Mouse (Mus musculus): Measurements from ENCODE around the gene Rnf157.
"Not testable (repeated sequence)": the region's sequence is repeated elsewhere in the genome, so short reads cannot be mapped to it uniquely, and the experiment has no call there.

The Rnf157 gene

DNA sequence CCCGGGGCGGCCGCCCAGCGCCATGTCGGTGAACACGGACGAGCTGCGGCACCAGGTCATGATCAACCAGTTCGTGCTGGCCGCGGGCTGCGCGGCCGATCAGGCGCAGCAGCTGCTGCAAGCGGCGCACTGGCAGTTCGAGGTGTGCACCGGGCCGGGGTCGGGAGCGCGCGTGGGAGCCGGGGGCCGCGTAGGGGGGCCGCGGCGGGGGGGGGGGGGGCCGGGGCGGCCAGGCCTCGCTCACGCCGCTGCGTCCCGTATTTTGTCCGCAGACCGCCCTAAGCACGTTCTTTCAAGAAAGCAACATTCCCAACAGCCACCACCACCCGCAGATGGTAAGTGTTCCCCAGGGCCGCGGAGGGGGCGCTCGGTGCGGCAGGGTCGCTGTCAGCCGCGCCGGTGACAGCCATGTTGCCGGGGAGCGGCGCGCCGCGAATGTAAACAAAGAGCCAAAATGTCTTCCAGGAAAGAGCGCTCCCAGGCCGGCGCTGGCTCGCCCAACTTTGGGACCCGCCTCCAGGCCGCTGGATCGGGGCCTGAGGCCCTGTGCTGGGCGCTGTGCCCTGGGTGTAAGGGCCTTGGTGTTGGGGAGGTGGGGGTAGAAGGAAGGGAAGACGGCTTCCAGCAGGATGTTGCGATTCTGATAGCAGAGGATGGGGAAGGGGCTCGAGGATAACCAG, 21.6 kb upstream of the Rnf157 start:
- DNase-seq (ENCODE audit: low spot score in 2 of 2), result peak; percentile 50 to 56

DNA sequence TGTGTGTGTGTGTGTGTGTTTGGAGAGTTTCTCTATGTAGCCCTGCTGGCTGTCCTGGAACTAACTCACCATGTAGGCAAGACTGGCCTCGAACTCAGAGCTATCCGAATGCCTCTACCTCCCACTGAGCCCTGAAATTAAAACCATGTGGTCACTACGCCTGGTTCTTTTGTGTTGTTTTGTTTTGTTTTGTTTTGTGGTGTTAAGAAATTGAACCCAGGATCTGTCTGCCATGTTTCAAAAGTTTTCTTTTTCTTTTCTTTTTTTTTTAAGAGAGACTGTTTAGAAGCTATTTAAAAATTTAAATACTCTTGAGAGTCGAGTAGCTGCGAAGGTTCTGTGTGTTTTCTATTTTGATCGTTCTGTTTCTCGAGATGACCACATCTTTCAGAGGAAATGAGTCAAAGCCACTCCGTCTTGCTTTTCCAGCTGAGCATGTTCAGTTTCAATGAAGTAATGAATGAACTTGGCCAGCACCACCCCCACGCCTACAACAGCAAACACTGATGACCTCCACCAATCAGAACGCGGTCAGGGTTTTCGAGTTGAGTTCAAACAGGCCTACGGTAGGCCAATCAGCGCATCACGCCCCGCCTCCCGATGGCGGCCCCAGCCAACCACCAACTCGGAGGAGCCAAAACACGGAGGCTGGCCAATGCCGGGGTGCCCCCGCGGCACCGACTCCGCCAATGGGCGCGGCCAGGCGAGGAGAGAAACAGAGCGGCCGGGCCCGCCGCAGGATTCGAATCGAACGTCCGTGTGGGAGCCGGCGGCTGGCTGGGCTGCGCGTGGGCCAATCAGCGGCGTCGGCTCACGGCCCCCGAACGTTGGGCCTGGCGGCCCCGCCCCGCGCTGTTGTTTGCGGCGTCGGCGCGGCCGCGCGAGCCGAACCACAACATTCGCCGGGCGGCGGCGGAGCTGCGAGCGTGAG, 20.8 kb upstream of the Rnf157 start, which contains the start of gene Ubald2:
TSS of gene Ubald2 (plus strand) at position 739 of the 931 bp plus-strand sequence.
- peak; percentile 99 for DNase-seq (ENCODE audit: low spot score in 2 of 2)

GRCm38 (mm10) chr11:116432593-116433355, 19.9 kb upstream of the Rnf157 start:
- peak; percentile 39 to 70 for DNase-seq (ENCODE audit: low spot score in 2 of 2)

DNA sequence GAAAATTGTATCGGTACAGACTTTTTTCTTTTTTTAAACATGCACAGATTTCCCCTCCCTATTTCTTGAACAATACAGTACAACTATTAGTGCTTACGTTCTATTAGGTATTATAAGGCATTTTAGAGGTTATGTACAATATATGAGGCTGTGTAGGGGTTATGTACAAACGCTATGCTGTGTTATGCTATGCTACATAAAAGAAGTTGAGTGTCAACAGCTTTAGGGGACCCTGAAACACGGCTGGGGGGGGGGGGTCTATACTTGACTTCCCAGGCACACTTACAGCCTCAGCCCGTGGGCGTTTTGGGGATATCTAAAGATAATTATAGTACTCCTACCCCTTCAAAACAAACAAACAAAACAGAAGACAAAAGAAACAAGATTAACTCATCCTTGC, 19.3 kb upstream of the Rnf157 start:
- DNase-seq (ENCODE audit: low spot score in 2 of 2), result no peak

DNA sequence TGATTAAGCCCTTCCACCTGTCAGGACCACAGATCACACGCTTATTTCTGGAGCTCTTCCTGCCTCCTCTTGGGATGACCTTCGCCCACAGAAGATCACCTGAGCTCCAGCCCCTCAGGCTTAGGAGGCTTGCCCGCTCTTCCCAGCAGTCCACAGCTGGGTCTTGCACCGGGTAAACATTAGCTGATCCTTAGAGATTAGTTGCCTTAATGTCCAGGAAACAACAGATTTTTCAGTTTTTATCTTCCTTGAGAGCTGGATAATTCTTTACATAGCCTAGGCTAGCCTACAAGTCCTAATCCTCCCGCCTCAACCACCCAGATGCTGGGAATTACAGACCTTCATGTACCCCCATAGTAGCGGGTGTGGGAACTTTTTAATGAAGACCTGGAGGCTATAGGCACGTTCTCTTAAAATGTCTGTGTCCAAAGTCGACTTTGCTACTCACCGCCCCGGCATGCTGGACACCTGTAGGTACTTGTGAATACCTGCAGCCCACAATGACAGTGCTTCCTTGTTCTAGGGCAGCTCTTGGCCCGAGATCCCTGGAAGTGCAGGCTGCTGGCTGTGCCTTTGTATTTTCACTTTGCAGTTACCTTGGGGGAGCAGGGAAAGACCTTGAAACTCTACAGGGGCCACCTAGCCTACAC, 18.7 kb upstream of the Rnf157 start:
- DNase-seq (ENCODE audit: low spot score in 2 of 2), result no peak

GRCm38 (mm10) chr11:116430723-116431427, 18.0 kb upstream of the Rnf157 start:
- DNase-seq (ENCODE audit: low spot score in 2 of 2), result no peak

- no peak for DNase-seq (ENCODE audit: low spot score in 2 of 2)
These were observed 17.2 kb upstream of the Rnf157 start for GRCm38 (mm10) chr11:116429862-116430613.

- DNase-seq (ENCODE audit: low spot score in 2 of 2), result no peak
These were observed 16.3 kb upstream of the Rnf157 start for GRCm38 (mm10) chr11:116428872-116429859.

DNA sequence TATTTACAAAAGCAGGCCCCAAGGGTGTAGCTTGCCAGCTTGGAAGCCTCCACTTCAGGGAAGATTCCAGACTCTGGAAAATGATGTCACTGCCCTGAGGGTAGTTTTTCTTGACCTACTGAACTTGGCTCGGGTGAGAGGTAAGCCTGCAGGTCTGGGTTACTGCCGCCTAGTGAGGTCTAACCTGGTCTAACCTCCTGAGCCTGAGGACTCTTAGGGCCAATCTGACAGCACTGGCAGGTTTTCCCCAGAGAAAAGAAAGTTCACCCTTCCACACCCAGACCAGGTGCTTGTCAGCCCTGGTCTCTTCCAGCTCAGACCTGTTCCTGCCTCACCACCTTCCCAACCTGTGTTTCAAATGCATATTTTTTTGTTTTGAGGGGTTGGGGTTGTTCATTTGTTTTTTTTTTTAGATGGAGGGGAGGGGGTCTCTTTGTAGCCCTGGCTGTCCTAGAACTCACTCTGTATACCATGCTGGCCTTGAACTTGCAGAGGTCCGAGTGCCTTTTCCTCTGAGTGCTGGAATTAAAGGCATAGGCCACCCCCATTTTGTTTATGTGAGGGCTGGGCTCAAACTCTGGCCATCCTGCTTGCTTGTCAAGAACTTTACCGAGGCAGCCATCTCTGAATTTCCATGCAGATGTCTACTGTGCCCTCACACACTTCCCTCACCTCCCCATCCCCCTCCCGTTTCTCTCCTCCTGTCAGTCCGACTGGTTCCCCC, 14.2 kb upstream of the Rnf157 start:
- DNase-seq (ENCODE audit: low spot score in 2 of 2), result no peak

DNA sequence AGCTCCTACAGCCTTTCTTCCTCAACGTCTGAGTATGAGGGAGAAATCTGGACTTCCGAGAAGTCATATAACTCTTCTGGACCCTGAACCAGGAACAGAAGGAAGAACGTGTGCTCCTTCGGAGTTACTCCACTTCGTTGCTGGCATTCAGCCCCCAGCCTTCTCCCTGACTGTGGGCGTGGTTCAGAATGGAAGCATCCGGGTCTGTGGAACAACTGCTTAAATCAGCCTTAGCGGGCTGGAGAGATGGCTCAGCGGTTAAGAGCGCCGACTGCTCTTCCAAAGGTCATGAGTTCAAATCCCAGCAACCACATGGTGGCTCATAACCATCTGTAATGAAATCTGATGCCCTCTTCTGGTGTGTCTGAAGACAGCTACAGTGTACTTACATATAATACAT, 13.5 kb upstream of the Rnf157 start:
- not testable (repeated sequence) for DNase-seq (ENCODE audit: low spot score in 2 of 2)

- no peak for DNase-seq (ENCODE audit: low spot score in 2 of 2)
These were observed 12.0 kb upstream of the Rnf157 start for GRCm38 (mm10) chr11:116424621-116425407.

- no peak for DNase-seq (ENCODE audit: low spot score in 2 of 2)
These were observed 11.2 kb upstream of the Rnf157 start for GRCm38 (mm10) chr11:116423782-116424620.

DNA sequence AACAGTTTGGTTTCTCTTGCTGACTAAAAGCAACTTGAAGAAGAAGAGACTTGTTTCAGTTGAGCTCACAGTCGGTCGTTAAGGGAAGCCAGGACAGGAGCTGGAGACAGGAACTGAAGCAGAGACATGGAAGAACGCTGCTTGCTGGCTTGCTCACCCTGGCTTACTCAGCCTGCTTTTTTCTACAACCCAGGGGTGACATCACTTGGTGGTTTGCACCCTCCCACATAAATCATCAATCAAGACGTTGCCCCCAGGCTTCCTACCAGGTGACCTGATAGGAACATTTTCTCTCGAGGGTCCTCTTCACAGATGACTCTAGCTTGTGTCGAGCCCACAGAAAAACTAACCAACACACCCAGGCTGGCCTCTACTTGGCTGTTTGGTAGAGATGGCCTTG, 10.4 kb upstream of the Rnf157 start:
- DNase-seq (ENCODE audit: low spot score in 2 of 2), result no peak

DNA sequence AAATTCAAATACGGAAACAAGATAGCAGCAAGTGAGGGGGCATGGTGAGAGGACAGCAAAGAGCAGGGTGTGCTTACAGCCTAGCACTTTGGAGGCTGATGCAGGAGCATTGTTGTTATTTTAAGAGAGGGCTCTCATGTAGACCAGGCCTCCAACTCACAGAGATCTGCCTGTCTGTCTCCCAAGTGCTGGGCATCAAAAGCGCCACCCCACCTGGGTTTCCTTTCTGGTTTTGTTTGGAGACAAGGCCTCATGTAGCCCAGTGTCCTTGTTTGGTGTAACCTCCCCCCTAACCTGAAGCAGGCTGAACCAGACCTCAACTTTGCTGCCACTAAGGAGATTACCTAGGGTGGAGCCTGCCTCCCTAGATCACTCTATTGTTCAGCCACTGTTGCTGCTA, 9.7 kb upstream of the Rnf157 start:
- no peak for DNase-seq (ENCODE audit: low spot score in 2 of 2)

DNA sequence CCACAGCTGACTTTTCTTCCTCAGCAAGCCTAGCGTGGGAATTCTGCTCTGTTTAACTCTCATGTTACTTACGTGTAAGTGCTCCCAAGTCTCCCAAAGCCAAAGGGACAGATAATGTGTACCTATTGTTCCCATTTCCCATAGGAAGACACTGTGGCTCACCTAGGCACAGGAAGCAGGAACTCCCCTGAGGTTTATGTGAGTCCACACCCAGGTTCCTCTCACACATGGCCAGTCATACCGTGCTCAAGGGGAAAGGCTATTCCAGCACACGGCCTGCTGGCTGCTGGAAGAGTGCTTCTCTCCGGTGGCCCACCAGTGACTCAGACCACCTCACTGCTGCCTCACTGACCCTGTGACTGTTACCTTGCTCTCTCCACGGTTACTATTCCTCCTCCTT, 8.3 kb upstream of the Rnf157 start:
- DNase-seq (ENCODE audit: low spot score in 2 of 2), result no peak

GRCm38 (mm10) chr11:116418841-116419462, 6.1 kb upstream of the Rnf157 start:
- no peak for DNase-seq (ENCODE audit: low spot score in 2 of 2)
